Mouse (Mus musculus) layer of hippocampus, postnatal 25 days (tissue): ENCODE results near the gene Fus. TPM values are rescaled to one million over a fixed set of nuclear protein-coding genes. Genes with fewer than 3 reads are reported as not detected.
A peak's percentile ranks its signal among the peaks of the same experiment; 100 is the strongest.

Experiments used
- DNase-seq, 2 experiments: peaks; one replicate each; pipeline ENCODE4 v3.0.0; 2022; ENCODE audit warnings: mixed read lengths in 2 of 2, low spot score in 1 of 2; ENCODE audit errors: extremely low spot score in 1 of 2
- total RNA-seq, 2 experiments: library from RNA; stranded (reverse); gene quantifications; 2 replicates each; pipeline ENCODE4 v1.2.3; 2021

Gene Fus
- 100 to 1,000 TPM; 270 to 376 TPM for total RNA-seq

GRCm38 (mm10) chr7:127967004-127967921 lies at the start of gene Fus:
TSS of gene Fus (plus strand) at chr7:127967457.
- DNase-seq = peak; percentile 98 to 100

- peak in 1 of 2 experiments; percentile 38 for DNase-seq
Observed at GRCm38 (mm10) chr7:127918203-127918602, 49.1 kb upstream of the Fus start.

GRCm38 (mm10) chr7:127919290-127919689 lies 48.0 kb upstream of the Fus start:
- no peak for DNase-seq

GRCm38 (mm10) chr7:127921516-127921915 lies 45.7 kb upstream of the Fus start:
- no peak for DNase-seq

- DNase-seq = no peak
Observed at GRCm38 (mm10) chr7:127922451-127923275, 44.6 kb upstream of the Fus start.

- no peak for DNase-seq
Observed at GRCm38 (mm10) chr7:127923714-127924113, 43.5 kb upstream of the Fus start.

GRCm38 (mm10) chr7:127925252-127925651 lies 42.0 kb upstream of the Fus start:
- DNase-seq = no peak

- no peak for DNase-seq
Observed at GRCm38 (mm10) chr7:127926066-127926465, 41.2 kb upstream of the Fus start.

GRCm38 (mm10) chr7:127926846-127927245 lies 40.4 kb upstream of the Fus start:
- DNase-seq = no peak

- DNase-seq = no peak
Observed at GRCm38 (mm10) chr7:127927726-127928125, 39.5 kb upstream of the Fus start.

- DNase-seq = no peak
Observed at GRCm38 (mm10) chr7:127928596-127928995, 38.7 kb upstream of the Fus start.

- no peak for DNase-seq
Observed at GRCm38 (mm10) chr7:127929923-127930322, 37.3 kb upstream of the Fus start, which contains the start of gene Prss8. TSS of gene Prss8 (minus strand) at chr7:127930104.

- no peak for DNase-seq
Observed at GRCm38 (mm10) chr7:127930636-127931035, 36.6 kb upstream of the Fus start.

GRCm38 (mm10) chr7:127931351-127932135 lies 35.7 kb upstream of the Fus start:
- no peak for DNase-seq

GRCm38 (mm10) chr7:127932273-127933031 lies 34.8 kb upstream of the Fus start:
- no peak for DNase-seq

- no peak for DNase-seq
Observed at GRCm38 (mm10) chr7:127934075-127934474, 33.2 kb upstream of the Fus start.

GRCm38 (mm10) chr7:127935028-127935722 lies 32.1 kb upstream of the Fus start:
- peak; percentile 94 to 97 for DNase-seq

- DNase-seq = no peak
Observed at GRCm38 (mm10) chr7:127935748-127936159, 31.5 kb upstream of the Fus start.
